Comparison of ENCODE assay signal across 8 mouse cellular contexts in genomic region chr11:102230006-102230741, GRCm38 (mm10). TPM values are rescaled to one million over a fixed set of nuclear protein-coding genes. Genes with fewer than 3 reads are reported as not detected.
A peak's percentile ranks its signal among the peaks of the same experiment; 100 is the strongest.
DNase-seq lines count a peak whose midpoint lies in the region; ATAC-seq lines count a peak whose summit lies in the region.

Gene Hdac5, minus strand, starts transcription at chr11:102230166.

- intact Hi-C loops in left cerebral cortex, postnatal 14 days (cut with DNase I) = no loop called here

- peak within 1 kb of the TSS; percentile 79 for H3K4me2 ChIP-seq in intestine, embryonic 14.5 days (ENCODE audit: low read length)

- H3K9me3 ChIP-seq in intestine, embryonic 14.5 days (ENCODE audit: control insufficient read depth, low read length) = no peaks in the 10 kb centered on the region

- WGBS in intestine, embryonic 14.5 days = under 1% methylated on average over 47 of the region's 49 CpGs

- no peaks in the 10 kb centered on the region for H3K27me3 ChIP-seq in intestine, embryonic 14.5 days (replicated peaks; ENCODE audit: control insufficient read depth, insufficient read depth, low read length)

- H3K4me3 ChIP-seq in intestine, embryonic 14.5 days (ENCODE audit: low read depth, low read length) = peak within 1 kb of the TSS; percentile 84

- peak within 1 kb of the TSS; percentile 86 for H3K27ac ChIP-seq in intestine, embryonic 14.5 days (ENCODE audit: low read depth)

- peaks cover 39% of the 10 kb centered on the region for H3K4me1 ChIP-seq in intestine, embryonic 14.5 days (replicated peaks; ENCODE audit: control insufficient read depth, insufficient read depth, low read length)

- peak within 1 kb of the TSS; percentile 81 for H3K9ac ChIP-seq in intestine, embryonic 14.5 days (ENCODE audit: low read length)

- no peaks in the 10 kb centered on the region for H3K36me3 ChIP-seq in intestine, embryonic 14.5 days (ENCODE audit: control insufficient read depth, insufficient read depth, low read length)

- DNase-seq in adrenal gland, adult 18-20 months (ENCODE audit: low spot score in 2 of 2) = peak; percentile 96
- DNase-seq in embryo, embryonic 11 days = peak; percentile 99
- peak; percentile 97 for DNase-seq in gastrocnemius, postnatal 25 days
- peak; percentile 98 for DNase-seq in intestine, embryonic 14.5 days (ENCODE audit: low spot score)
- DNase-seq in left cerebral cortex, postnatal 14 days (ENCODE audit: low spot score in 2 of 2) = peak; percentile 99
- peak; percentile 99 for DNase-seq in mesoderm, embryonic 11.5 days (ENCODE audit: low read depth, low spot score)
- peak; percentile 97 to 98 for DNase-seq in right cerebral cortex, postnatal 36 days (ENCODE audit: low spot score in 2 of 2)
- DNase-seq in yolk sac, embryonic 10.5 days (ENCODE audit: low spot score) = peak; percentile 98

- ATAC-seq in intestine, embryonic 14.5 days (replicated peaks; ENCODE audit: low FRiP score, low TSS enrichment, low read depth) = peak; percentile 79

RNA-seq across cellular contexts. Expression of gene Hdac5, which starts in this region (rescaled TPM):
- total RNA-seq in adrenal gland, adult 18-20 months (2021) = 100 to 1,000 TPM in 1 of 2 experiments, 10 to 100 TPM in 1; 79.1 to 115 TPM
- total RNA-seq in gastrocnemius, postnatal 25 days (2021) = 10 to 100 TPM; 61.8 to 63.6 TPM
- 45.4 and 53.2 TPM in 2 replicates for polyA plus RNA-seq in intestine, embryonic 14.5 days (2014; fragmentation: Nextera tagmentation; extraction: Ambion mirVana)
- total RNA-seq in left cerebral cortex, postnatal 14 days (2021) = 100 to 1,000 TPM; 194 to 197 TPM

Comparison
In these comparisons a context has a peak if more than half of its experiments do, and no peak if none do; other contexts are left out.
1. Peak in every context shown above with its lines: DNase-seq, ATAC-seq, H3K4me3 ChIP-seq and H3K27ac ChIP-seq.